Mouse (Mus musculus): ENCODE measurements around the gene Gng2. TPM values are rescaled to one million over a fixed set of nuclear protein-coding genes. Genes with fewer than 3 reads are reported as not detected.

Gng2 gene
- total RNA-seq, 1 experiment = 41.5 TPM

DNA sequence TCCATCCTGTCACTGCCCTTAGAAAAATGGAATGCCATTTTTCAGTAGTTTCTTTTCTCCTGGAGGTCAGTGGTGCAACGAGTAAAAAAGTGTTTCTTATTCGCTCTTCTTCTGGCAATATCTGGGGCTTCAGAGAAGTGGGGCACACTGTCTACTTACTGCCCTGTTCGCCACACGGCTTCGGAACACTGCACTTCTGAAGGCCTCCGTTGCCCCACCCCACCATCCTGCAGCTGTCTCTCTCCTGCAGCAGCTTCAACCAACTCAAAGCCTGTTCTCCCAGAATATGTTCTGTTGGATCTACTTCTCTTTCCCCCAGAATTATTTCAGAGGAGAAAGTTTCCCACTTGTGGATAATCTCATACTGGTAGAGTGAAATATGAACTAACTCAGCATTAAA, 52.3 kb downstream of the Gng2 start:
- no peak overlapping the region for H3K27ac ChIP-seq (ENCODE audit: insufficient read depth, low read depth, low read length, poor library complexity, severe bottlenecking)
- in situ Hi-C loops (cut with MboI; ENCODE audit: low sequenced_read_pairs in 2 of 2, unreplicated experiment in 2 of 2) = loop anchor here in 1 of 2 experiments (10.0 kb wide), 1 partner anchor 60 kb away; no protein-coding TSS in a partner anchor
- no peak overlapping the region for H3K9ac ChIP-seq (ENCODE audit: insufficient read depth, low read depth, low read length, poor library complexity, severe bottlenecking)
- no peak for DNase-seq (ENCODE audit: low read depth, low spot score)
- peaks cover 13 to 36% of the 10 kb centered on the region in 2 experiments for H3K4me1 ChIP-seq (ENCODE audit: control insufficient read depth in 2 of 2, insufficient read depth in 2 of 2, low read length in 2 of 2, poor library complexity in 1 of 2)
- no peaks in the 10 kb centered on the region for H3K9me3 ChIP-seq (ENCODE audit: control insufficient read depth, insufficient read depth, low read depth, low read length)
- no peak overlapping the region for H3K4me3 ChIP-seq (ENCODE audit: insufficient read depth in 1 of 2, low read depth in 1 of 2, low read length in 2 of 2, poor library complexity in 1 of 2, severe bottlenecking in 1 of 2)
- TF ChIP-seq ZC3H11A (IDR thresholded peaks at IDR 0.05; ENCODE audit: borderline replicate concordance, low read depth, low read length) (no peak), ZNF384 (IDR thresholded peaks at IDR 0.05; ENCODE audit: low read depth, low read length) (no peak), MAFK (IDR thresholded peaks at IDR 0.05; ENCODE audit: insufficient read depth, low read depth, low read length) (no peak), CHD2 (IDR thresholded peaks at IDR 0.05; ENCODE audit: low read depth, low read length) (no peak), HCFC1 (IDR thresholded peaks at IDR 0.05; ENCODE audit: borderline replicate concordance, insufficient read depth, low read length) (no peak)
- peaks cover 4% of the 10 kb centered on the region; the same call in 1 of the 2 replicates for H3K36me3 ChIP-seq (ENCODE audit: control insufficient read depth, insufficient read depth, low read length, poor library complexity, severe bottlenecking)

DNA sequence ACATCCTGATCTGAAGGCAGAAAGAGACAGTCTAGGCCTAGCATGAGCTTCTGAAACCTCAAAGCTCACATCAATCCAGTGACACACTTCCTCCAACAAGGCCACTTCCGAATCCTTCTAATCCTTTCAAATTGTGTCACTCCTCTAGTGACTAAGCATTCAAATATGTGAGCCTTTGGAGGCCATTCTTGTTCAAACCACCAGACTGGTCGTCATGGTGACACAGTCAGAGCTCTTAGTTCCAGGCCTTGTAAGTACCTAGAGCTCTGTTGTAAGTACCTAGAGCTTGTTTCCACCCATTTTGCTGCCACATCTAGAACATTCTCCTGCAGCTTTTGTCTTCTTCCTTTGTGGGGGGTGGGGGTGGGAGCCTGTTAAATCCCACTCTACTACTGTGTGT, 53.3 kb downstream of the Gng2 start:
- TF ChIP-seq ZNF384 (IDR thresholded peaks at IDR 0.05; ENCODE audit: low read depth, low read length) (no peak), CHD2 (IDR thresholded peaks at IDR 0.05; ENCODE audit: low read depth, low read length) (no peak), HCFC1 (IDR thresholded peaks at IDR 0.05; ENCODE audit: borderline replicate concordance, insufficient read depth, low read length) (no peak), ZC3H11A (IDR thresholded peaks at IDR 0.05; ENCODE audit: borderline replicate concordance, low read depth, low read length) (no peak), MAFK (IDR thresholded peaks at IDR 0.05; ENCODE audit: insufficient read depth, low read depth, low read length) (no peak)
- peaks cover 7% of the 10 kb centered on the region; the same call in 1 of the 2 replicates for H3K36me3 ChIP-seq (ENCODE audit: control insufficient read depth, insufficient read depth, low read length, poor library complexity, severe bottlenecking)
- H3K9me3 ChIP-seq (ENCODE audit: control insufficient read depth, insufficient read depth, low read depth, low read length) = no peaks in the 10 kb centered on the region
- peaks cover 13 to 36% of the 10 kb centered on the region in 2 experiments for H3K4me1 ChIP-seq (ENCODE audit: control insufficient read depth in 2 of 2, insufficient read depth in 2 of 2, low read length in 2 of 2, poor library complexity in 1 of 2)
- in situ Hi-C loops (cut with MboI; ENCODE audit: low sequenced_read_pairs in 2 of 2, unreplicated experiment in 2 of 2) = loop anchor here (10.0 to 25.0 kb wide), 3 partner anchors 61 to 338 kb away; partner anchors contain the start of gene Kcnk16 (in 1 of the 2)
- H3K9ac ChIP-seq (ENCODE audit: insufficient read depth, low read depth, low read length, poor library complexity, severe bottlenecking) = no peak overlapping the region
- DNase-seq (ENCODE audit: low read depth, low spot score) = no peak
- H3K4me3 ChIP-seq (ENCODE audit: insufficient read depth in 1 of 2, low read depth in 1 of 2, low read length in 2 of 2, poor library complexity in 1 of 2, severe bottlenecking in 1 of 2) = no peak overlapping the region
- H3K27ac ChIP-seq (ENCODE audit: insufficient read depth, low read depth, low read length, poor library complexity, severe bottlenecking) = no peak overlapping the region

DNA sequence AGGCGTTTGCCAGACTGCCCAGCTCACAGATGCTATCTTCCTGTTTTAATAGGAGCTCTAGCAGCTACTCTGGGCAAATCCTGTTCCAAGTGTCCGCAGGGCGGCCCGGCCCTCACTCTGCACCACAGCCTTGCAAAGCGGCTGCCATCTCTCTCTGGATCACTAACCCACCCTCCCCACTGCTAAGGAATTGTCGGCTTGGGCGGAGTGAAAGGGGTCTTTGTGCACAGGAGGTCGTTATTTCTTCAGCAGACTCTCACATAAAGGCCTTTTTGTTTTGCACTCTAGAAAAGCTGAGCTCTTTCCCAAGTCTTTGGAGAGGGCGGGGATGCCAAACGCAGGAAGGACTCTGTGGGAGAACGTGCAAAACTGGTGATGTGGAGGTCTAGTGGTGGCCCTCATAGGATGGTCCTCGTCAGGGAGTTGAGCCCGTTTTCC, 57.2 kb downstream of the Gng2 start:
- H3K27ac ChIP-seq (ENCODE audit: insufficient read depth, low read depth, low read length, poor library complexity, severe bottlenecking) = no peak overlapping the region
- no peak for DNase-seq (ENCODE audit: low read depth, low spot score)
- H3K9ac ChIP-seq (ENCODE audit: insufficient read depth, low read depth, low read length, poor library complexity, severe bottlenecking) = no peak overlapping the region
- H3K4me3 ChIP-seq (ENCODE audit: insufficient read depth in 1 of 2, low read depth in 1 of 2, low read length in 2 of 2, poor library complexity in 1 of 2, severe bottlenecking in 1 of 2) = no peak overlapping the region
- H3K9me3 ChIP-seq (ENCODE audit: control insufficient read depth, insufficient read depth, low read depth, low read length) = no peaks in the 10 kb centered on the region
- peaks cover 12% of the 10 kb centered on the region; the same call in 1 of the 2 replicates for H3K36me3 ChIP-seq (ENCODE audit: control insufficient read depth, insufficient read depth, low read length, poor library complexity, severe bottlenecking)
- in situ Hi-C loops (cut with MboI; ENCODE audit: low sequenced_read_pairs in 2 of 2, unreplicated experiment in 2 of 2) = loop anchor here (10.0 to 25.0 kb wide), 3 partner anchors 65 to 342 kb away; partner anchors contain the start of gene Kcnk16 (in 1 of the 2)
- TF ChIP-seq CHD2 (IDR thresholded peaks at IDR 0.05; ENCODE audit: low read depth, low read length) (no peak), HCFC1 (IDR thresholded peaks at IDR 0.05; ENCODE audit: borderline replicate concordance, insufficient read depth, low read length) (no peak), ZNF384 (IDR thresholded peaks at IDR 0.05; ENCODE audit: low read depth, low read length) (no peak), ZC3H11A (IDR thresholded peaks at IDR 0.05; ENCODE audit: borderline replicate concordance, low read depth, low read length) (no peak), MAFK (IDR thresholded peaks at IDR 0.05; ENCODE audit: insufficient read depth, low read depth, low read length) (no peak)
- H3K4me1 ChIP-seq (ENCODE audit: control insufficient read depth in 2 of 2, insufficient read depth in 2 of 2, low read length in 2 of 2, poor library complexity in 1 of 2) = peaks cover 0 to 17% of the 10 kb centered on the region in 2 experiments; a peak in 3 of 4 replicates

DNA sequence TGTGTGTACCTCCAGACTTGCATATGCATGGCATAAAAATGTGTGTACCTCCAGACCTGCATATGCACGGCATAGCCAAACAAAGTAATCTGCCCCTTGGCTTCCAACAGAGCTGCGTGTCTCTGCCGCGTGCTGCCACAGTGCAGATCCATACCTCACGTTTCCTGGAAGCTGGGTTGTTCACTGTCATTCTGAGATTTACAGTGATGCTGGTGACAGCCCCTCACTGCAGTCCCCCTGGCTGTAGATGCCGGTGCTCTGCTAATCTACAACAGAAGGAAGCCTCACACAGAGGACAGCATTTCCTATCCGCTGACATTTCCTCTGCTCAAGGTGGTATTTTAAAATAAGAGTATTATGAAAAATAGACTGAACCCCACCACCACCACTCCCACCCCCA, 57.6 kb downstream of the Gng2 start:
- no peak overlapping the region for H3K27ac ChIP-seq (ENCODE audit: insufficient read depth, low read depth, low read length, poor library complexity, severe bottlenecking)
- peaks cover 16% of the 10 kb centered on the region; the same call in 1 of the 2 replicates for H3K36me3 ChIP-seq (ENCODE audit: control insufficient read depth, insufficient read depth, low read length, poor library complexity, severe bottlenecking)
- H3K9me3 ChIP-seq (ENCODE audit: control insufficient read depth, insufficient read depth, low read depth, low read length) = no peaks in the 10 kb centered on the region
- no peak for TF ChIP-seq ZC3H11A (IDR thresholded peaks at IDR 0.05; ENCODE audit: borderline replicate concordance, low read depth, low read length)
- TF ChIP-seq ZNF384 (IDR thresholded peaks at IDR 0.05; ENCODE audit: low read depth, low read length) = no peak
- TF ChIP-seq MAFK (IDR thresholded peaks at IDR 0.05; ENCODE audit: insufficient read depth, low read depth, low read length) = no peak
- no peak for TF ChIP-seq CHD2 (IDR thresholded peaks at IDR 0.05; ENCODE audit: low read depth, low read length)
- TF ChIP-seq HCFC1 (IDR thresholded peaks at IDR 0.05; ENCODE audit: borderline replicate concordance, insufficient read depth, low read length) = no peak
- no peak overlapping the region for H3K9ac ChIP-seq (ENCODE audit: insufficient read depth, low read depth, low read length, poor library complexity, severe bottlenecking)
- in situ Hi-C loops (cut with MboI; ENCODE audit: low sequenced_read_pairs in 2 of 2, unreplicated experiment in 2 of 2) = loop anchor here (10.0 to 25.0 kb wide), 3 partner anchors 65 to 343 kb away; partner anchors contain the start of gene Kcnk16 (in 1 of the 2)
- no peak overlapping the region for H3K4me3 ChIP-seq (ENCODE audit: insufficient read depth in 1 of 2, low read depth in 1 of 2, low read length in 2 of 2, poor library complexity in 1 of 2, severe bottlenecking in 1 of 2)
- no peak for DNase-seq (ENCODE audit: low read depth, low spot score)
- peaks cover 0 to 14% of the 10 kb centered on the region in 2 experiments; a peak in 3 of 4 replicates for H3K4me1 ChIP-seq (ENCODE audit: control insufficient read depth in 2 of 2, insufficient read depth in 2 of 2, low read length in 2 of 2, poor library complexity in 1 of 2)

Measured in ES-E14 (cell line).